Mouse (Mus musculus): Measurements from ENCODE around the gene Atp6ap1. TPM values are rescaled to one million over a fixed set of nuclear protein-coding genes. Genes with fewer than 3 reads are reported as not detected.

Atp6ap1 gene
- polyA plus RNA-seq, 1 experiment from 2014 or later = 229 TPM

GRCm38 (mm10) chrX:74270902-74271551 lies 25.9 kb upstream of the Atp6ap1 start:
- H3K9me3 ChIP-seq (ENCODE audit: control insufficient read depth, low read length) = no peaks in the 10 kb centered on the region
- H3K4me2 ChIP-seq (ENCODE audit: low read length) = peak overlapping the region; percentile 71
- H3K4me1 ChIP-seq (replicated peaks; ENCODE audit: control insufficient read depth, insufficient read depth, low read length) = peaks cover 6% of the 10 kb centered on the region; the same call in 1 of the 2 replicates
- WGBS = 20% methylated on average over 27 of the region's 27 CpGs
- H3K36me3 ChIP-seq (ENCODE audit: control insufficient read depth, insufficient read depth) = peaks cover 4% of the 10 kb centered on the region
- H3K27me3 ChIP-seq (replicated peaks; ENCODE audit: control insufficient read depth, insufficient read depth, low read length) = no peaks in the 10 kb centered on the region
- no peak for ATAC-seq
- peak overlapping the region; percentile 58 for H3K9ac ChIP-seq (replicated peaks; ENCODE audit: low read depth, low read length)
- peak overlapping the region; percentile 44 for H3K4me3 ChIP-seq (replicated peaks; ENCODE audit: low read length)
- peak overlapping the region; percentile 27; the same call in 1 of the 2 replicates for H3K27ac ChIP-seq (ENCODE audit: low read length)

GRCm38 (mm10) chrX:74273422-74274322 lies 23.2 kb upstream of the Atp6ap1 start:
- Histone ChIP-seq H3K27me3 (replicated peaks; ENCODE audit: control insufficient read depth, insufficient read depth, low read length) (no peaks in the 10 kb centered on the region), H3K36me3 (ENCODE audit: control insufficient read depth, insufficient read depth) (peaks cover 4% of the 10 kb centered on the region), H3K4me2 (ENCODE audit: low read length) (no peak overlapping the region), H3K27ac (ENCODE audit: low read length) (no peak overlapping the region), H3K4me1 (replicated peaks; ENCODE audit: control insufficient read depth, insufficient read depth, low read length) (peaks cover 6% of the 10 kb centered on the region; the same call in 1 of the 2 replicates), H3K4me3 (replicated peaks; ENCODE audit: low read length) (no peak overlapping the region), H3K9me3 (ENCODE audit: control insufficient read depth, low read length) (no peaks in the 10 kb centered on the region), H3K9ac (replicated peaks; ENCODE audit: low read depth, low read length) (no peak overlapping the region)
- ATAC-seq = no peak
- WGBS = 34% methylated on average over 10 of the region's 10 CpGs

- Histone ChIP-seq H3K4me1 (replicated peaks; ENCODE audit: control insufficient read depth, insufficient read depth, low read length) (peaks cover 7% of the 10 kb centered on the region; the same call in 1 of the 2 replicates), H3K27me3 (replicated peaks; ENCODE audit: control insufficient read depth, insufficient read depth, low read length) (no peaks in the 10 kb centered on the region), H3K4me2 (ENCODE audit: low read length) (no peak overlapping the region), H3K27ac (ENCODE audit: low read length) (no peak overlapping the region), H3K4me3 (replicated peaks; ENCODE audit: low read length) (no peak overlapping the region), H3K9ac (replicated peaks; ENCODE audit: low read depth, low read length) (no peak overlapping the region), H3K9me3 (ENCODE audit: control insufficient read depth, low read length) (no peaks in the 10 kb centered on the region), H3K36me3 (ENCODE audit: control insufficient read depth, insufficient read depth) (peaks cover 4% of the 10 kb centered on the region)
- ATAC-seq = no peak
- 69% methylated on average over 7 of the region's 8 CpGs for whole genome bisulfite sequencing
These were observed 19.0 kb upstream of the Atp6ap1 start for GRCm38 (mm10) chrX:74277916-74278315.

- no peak; the same call in 1 of the 2 replicates for ATAC-seq
- Histone ChIP-seq H3K9me3 (ENCODE audit: control insufficient read depth, low read length) (no peaks in the 10 kb centered on the region), H3K9ac (replicated peaks; ENCODE audit: low read depth, low read length) (peak overlapping the region; percentile 78), H3K4me2 (ENCODE audit: low read length) (peak overlapping the region; percentile 74), H3K4me1 (replicated peaks; ENCODE audit: control insufficient read depth, insufficient read depth, low read length) (peaks cover 18% of the 10 kb centered on the region), H3K27me3 (replicated peaks; ENCODE audit: control insufficient read depth, insufficient read depth, low read length) (no peaks in the 10 kb centered on the region), H3K27ac (ENCODE audit: low read length) (no peak overlapping the region), H3K36me3 (ENCODE audit: control insufficient read depth, insufficient read depth) (no peaks in the 10 kb centered on the region), H3K4me3 (replicated peaks; ENCODE audit: low read length) (peak overlapping the region; percentile 61)
- WGBS = 9% methylated on average over 14 of the region's 14 CpGs
These were observed 15.7 kb upstream of the Atp6ap1 start for GRCm38 (mm10) chrX:74281041-74281731.

GRCm38 (mm10) chrX:74281732-74282394 lies 15.0 kb upstream of the Atp6ap1 start, which contains the start of the genes Taz and Dnase1l1:
Taz (plus strand) TSS chrX:74281912.
Dnase1l1 (minus strand) TSS chrX:74282337.
- Histone ChIP-seq H3K9ac (replicated peaks; ENCODE audit: low read depth, low read length) (peak within 1 kb of the TSS; percentile 78), H3K4me3 (replicated peaks; ENCODE audit: low read length) (peak within 1 kb of the TSS; percentile 61), H3K36me3 (ENCODE audit: control insufficient read depth, insufficient read depth) (no peaks in the 10 kb centered on the region), H3K27ac (ENCODE audit: low read length) (peak within 1 kb of the TSS; percentile 65), H3K4me2 (ENCODE audit: low read length) (peak within 1 kb of the TSS; percentile 74), H3K27me3 (replicated peaks; ENCODE audit: control insufficient read depth, insufficient read depth, low read length) (no peaks in the 10 kb centered on the region), H3K4me1 (replicated peaks; ENCODE audit: control insufficient read depth, insufficient read depth, low read length) (peaks cover 18% of the 10 kb centered on the region), H3K9me3 (ENCODE audit: control insufficient read depth, low read length) (no peaks in the 10 kb centered on the region)
- peak; percentile 41 for ATAC-seq
- 19% methylated on average over 16 of the region's 16 CpGs for WGBS

GRCm38 (mm10) chrX:74282395-74283091 lies 14.4 kb upstream of the Atp6ap1 start:
- H3K27ac ChIP-seq (ENCODE audit: low read length) = peak overlapping the region; percentile 65
- H3K9ac ChIP-seq (replicated peaks; ENCODE audit: low read depth, low read length) = peak overlapping the region; percentile 78
- 25% methylated on average over 39 of the region's 39 CpGs for WGBS
- peaks cover 18% of the 10 kb centered on the region for H3K4me1 ChIP-seq (replicated peaks; ENCODE audit: control insufficient read depth, insufficient read depth, low read length)
- no peaks in the 10 kb centered on the region for H3K9me3 ChIP-seq (ENCODE audit: control insufficient read depth, low read length)
- no peaks in the 10 kb centered on the region for H3K27me3 ChIP-seq (replicated peaks; ENCODE audit: control insufficient read depth, insufficient read depth, low read length)
- H3K4me3 ChIP-seq (replicated peaks; ENCODE audit: low read length) = peak overlapping the region; percentile 61
- H3K4me2 ChIP-seq (ENCODE audit: low read length) = peak overlapping the region; percentile 74
- peak; percentile 87 for ATAC-seq
- H3K36me3 ChIP-seq (ENCODE audit: control insufficient read depth, insufficient read depth) = no peaks in the 10 kb centered on the region

- Histone ChIP-seq H3K9ac (replicated peaks; ENCODE audit: low read depth, low read length) (peak overlapping the region; percentile 78), H3K4me1 (replicated peaks; ENCODE audit: control insufficient read depth, insufficient read depth, low read length) (peaks cover 18% of the 10 kb centered on the region), H3K4me2 (ENCODE audit: low read length) (peak overlapping the region; percentile 59), H3K36me3 (ENCODE audit: control insufficient read depth, insufficient read depth) (no peaks in the 10 kb centered on the region), H3K4me3 (replicated peaks; ENCODE audit: low read length) (peak overlapping the region; percentile 61), H3K9me3 (ENCODE audit: control insufficient read depth, low read length) (no peaks in the 10 kb centered on the region), H3K27me3 (replicated peaks; ENCODE audit: control insufficient read depth, insufficient read depth, low read length) (no peaks in the 10 kb centered on the region), H3K27ac (ENCODE audit: low read length) (peak overlapping the region; percentile 65; the same call in 1 of the 2 replicates)
- ATAC-seq = no peak
- 41% methylated on average over 5 of the region's 5 CpGs for WGBS
These were observed 13.8 kb upstream of the Atp6ap1 start for GRCm38 (mm10) chrX:74283092-74283437.

- Histone ChIP-seq H3K27me3 (replicated peaks; ENCODE audit: control insufficient read depth, insufficient read depth, low read length) (no peaks in the 10 kb centered on the region), H3K36me3 (ENCODE audit: control insufficient read depth, insufficient read depth) (no peaks in the 10 kb centered on the region), H3K9me3 (ENCODE audit: control insufficient read depth, low read length) (no peaks in the 10 kb centered on the region), H3K4me3 (replicated peaks; ENCODE audit: low read length) (no peak overlapping the region), H3K27ac (ENCODE audit: low read length) (no peak overlapping the region), H3K4me2 (ENCODE audit: low read length) (no peak overlapping the region), H3K9ac (replicated peaks; ENCODE audit: low read depth, low read length) (no peak overlapping the region), H3K4me1 (replicated peaks; ENCODE audit: control insufficient read depth, insufficient read depth, low read length) (peaks cover 6% of the 10 kb centered on the region)
- no peak for ATAC-seq
- WGBS = 81% methylated on average over 4 of the region's 4 CpGs
These were observed 3.5 kb upstream of the Atp6ap1 start for GRCm38 (mm10) chrX:74293431-74293830.

Data from forebrain, embryonic 16.5 days (tissue).